Mouse (Mus musculus) ZHBTc4 (cell line): ENCODE measurements around the gene Sirt2.

ENCODE experiments used
- DNase-seq: peaks from one replicate; pipeline ENCODE4 v3.0.0-alpha.2; 2011; ENCODE audit warnings: low read depth, low spot score

The Sirt2 gene

GRCm38 (mm10) chr7:28816201-28816600 lies 49.7 kb downstream of the Sirt2 start:
- no peak for DNase-seq

- no peak for DNase-seq
Observed at GRCm38 (mm10) chr7:28816920-28817319, 50.4 kb downstream of the Sirt2 start.

GRCm38 (mm10) chr7:28817524-28817923 lies 51.0 kb downstream of the Sirt2 start:
- no peak for DNase-seq

- DNase-seq, result no peak
Observed at GRCm38 (mm10) chr7:28817957-28818356, 51.4 kb downstream of the Sirt2 start.

- no peak for DNase-seq
Observed at GRCm38 (mm10) chr7:28818436-28818835, 51.9 kb downstream of the Sirt2 start.

GRCm38 (mm10) chr7:28818861-28819452 lies 52.4 kb downstream of the Sirt2 start:
- DNase-seq, result no peak

- DNase-seq, result no peak
Observed at GRCm38 (mm10) chr7:28819571-28819970, 53.0 kb downstream of the Sirt2 start.

- DNase-seq, result no peak
Observed at GRCm38 (mm10) chr7:28820358-28821260, 54.1 kb downstream of the Sirt2 start.

- DNase-seq, result no peak
Observed at GRCm38 (mm10) chr7:28821261-28821831, 54.8 kb downstream of the Sirt2 start.

- no peak for DNase-seq
Observed at GRCm38 (mm10) chr7:28822556-28822955, 56.0 kb downstream of the Sirt2 start.

- DNase-seq, result peak; percentile 46
Observed at GRCm38 (mm10) chr7:28822993-28823903, 56.7 kb downstream of the Sirt2 start.

- no peak for DNase-seq
Observed at GRCm38 (mm10) chr7:28823932-28824331, 57.4 kb downstream of the Sirt2 start.

- DNase-seq, result peak; percentile 97
Observed at GRCm38 (mm10) chr7:28824941-28825685, 58.6 kb downstream of the Sirt2 start, which contains the start of gene Ech1. TSS of gene Ech1 (plus strand) at chr7:28825217.

- peak; percentile 66 for DNase-seq
Observed at GRCm38 (mm10) chr7:28825686-28826401, 59.3 kb downstream of the Sirt2 start.

GRCm38 (mm10) chr7:28826402-28826772 lies 59.9 kb downstream of the Sirt2 start:
- DNase-seq, result no peak

GRCm38 (mm10) chr7:28827338-28827737 lies 60.8 kb downstream of the Sirt2 start:
- DNase-seq, result no peak

GRCm38 (mm10) chr7:28829821-28830220 lies 63.3 kb downstream of the Sirt2 start:
- DNase-seq, result no peak

GRCm38 (mm10) chr7:28830981-28831380 lies 64.4 kb downstream of the Sirt2 start:
- no peak for DNase-seq

- DNase-seq, result peak; percentile 65
Observed at GRCm38 (mm10) chr7:28831411-28832125, 65.0 kb downstream of the Sirt2 start.
